Mouse (Mus musculus) limb, embryonic 12.5 days (tissue): ENCODE measurements around the gene Clcn6. TPM values are rescaled to one million over a fixed set of nuclear protein-coding genes. Genes with fewer than 3 reads are reported as not detected.
A peak's percentile ranks its signal among the peaks of the same experiment; 100 is the strongest.

Source experiments
- ATAC-seq: fragments of 200-750 bp; cut with Nextera tagmentation; 2 replicates; pipeline ENCODE4 v1.8.0; 2017; ENCODE audit warnings: low read depth, moderate TSS enrichment; ENCODE audit not compliant: insufficient number of reproducible peaks, insufficient read depth, low FRiP score, low TSS enrichment
- H3K27ac ChIP-seq: fragments of 300-500 bp; sonication (generic); 2 replicates; pipeline ENCODE4 v1.5.1; 2016; ENCODE audit warnings: mild to moderate bottlenecking, moderate library complexity
- H3K27me3 ChIP-seq: fragments of 300-500 bp; sonication (generic); 2 replicates; pipeline ENCODE4 v1.6.1; 2016; ENCODE audit warnings: mild to moderate bottlenecking, moderate library complexity
- H3K36me3 ChIP-seq: fragments of 300-500 bp; sonication (generic); 2 replicates; pipeline ENCODE4 v1.6.1; 2016; ENCODE audit warnings: mild to moderate bottlenecking, moderate library complexity
- H3K4me1 ChIP-seq: fragments of 300-500 bp; sonication (generic); replicated peaks from 2 replicates; pipeline ENCODE4 v1.6.1; 2016
- H3K4me2 ChIP-seq: fragments of 300-500 bp; sonication (generic); 2 replicates; pipeline ENCODE4 v1.6.1; 2016; ENCODE audit warnings: mild to moderate bottlenecking, moderate library complexity
- H3K4me3 ChIP-seq: fragments of 300-500 bp; sonication (generic); replicated peaks from 2 replicates; pipeline ENCODE4 v1.5.1; 2016; ENCODE audit warnings: mild to moderate bottlenecking
- H3K9ac ChIP-seq: fragments of 300-500 bp; sonication (generic); replicated peaks from 2 replicates; pipeline ENCODE4 v1.6.1; 2016; ENCODE audit warnings: mild to moderate bottlenecking, moderate library complexity
- H3K9me3 ChIP-seq: fragments of 300-500 bp; sonication (generic); 2 replicates; pipeline ENCODE4 v1.6.1; 2016; ENCODE audit warnings: mild to moderate bottlenecking, moderate library complexity
- WGBS: fragments of 180-500 bp; shearing (Covaris S2); methylation state at CpG from one replicate; pipeline ENCODE4 v1.1.7; 2016; 5-methylcytosine and 5-hydroxymethylcytosine counted together
- polyA plus RNA-seq: library from polyadenylated mRNA; unstranded; fragments of >200 nt; fragmentation: Nextera tagmentation; extraction: Ambion mirVana; gene quantifications from 2 replicates; pipeline ENCODE4 v1.2.1, GENCODE M21; 2016

Gene Clcn6
- polyA plus RNA-seq = 8.5 and 8.8 TPM in 2 replicates

- H3K4me1 ChIP-seq = peaks cover 42% of the 10 kb centered on the region
- H3K36me3 ChIP-seq = peaks cover 33% of the 10 kb centered on the region
- ATAC-seq = peak; percentile 91
- H3K27ac ChIP-seq = peak within 1 kb of the TSS; percentile 86
- peak within 1 kb of the TSS; percentile 78 for H3K4me3 ChIP-seq
- peak within 1 kb of the TSS; percentile 77 for H3K9ac ChIP-seq
- no peaks in the 10 kb centered on the region for H3K27me3 ChIP-seq
- WGBS = under 1% methylated on average over 54 of the region's 54 CpGs
- peak within 1 kb of the TSS; percentile 84 for H3K4me2 ChIP-seq
- H3K9me3 ChIP-seq = no peaks in the 10 kb centered on the region
Observed at GRCm38 (mm10) chr4:148038600-148039253, at the start of gene Clcn6, which contains the start of gene Mthfr. TSS of gene Clcn6 (minus strand) at chr4:148038821. TSS of gene Mthfr (plus strand) at chr4:148039077.

- H3K9me3 ChIP-seq = no peaks in the 10 kb centered on the region
- peak within 1 kb of the TSS; percentile 82 for H3K4me2 ChIP-seq
- peak within 1 kb of the TSS; percentile 79 for H3K9ac ChIP-seq
- 0 out of 2 replicates have a peak, but pooled peaks cover 6% of the 10 kb centered on the region for H3K36me3 ChIP-seq
- peak within 1 kb of the TSS; percentile 72 for H3K4me3 ChIP-seq
- peak; percentile 77 for ATAC-seq
- H3K27me3 ChIP-seq = no peaks in the 10 kb centered on the region
- H3K27ac ChIP-seq = no peak within 1 kb of the TSS
- WGBS = 6% methylated on average over 34 of the region's 34 CpGs
- H3K4me1 ChIP-seq = peaks cover 39% of the 10 kb centered on the region
Observed at GRCm38 (mm10) chr4:148087907-148088527, 49.4 kb upstream of the Clcn6 start, which contains the start of gene Agtrap. TSS of gene Agtrap (minus strand) at chr4:148088031.

GRCm38 (mm10) chr4:148087091-148087906 is 48.7 kb upstream of the Clcn6 start:
- Histone ChIP-seq H3K36me3 (0 out of 2 replicates have a peak, but pooled peaks cover 6% of the 10 kb centered on the region), H3K4me2 (peak overlapping the region; percentile 82), H3K9me3 (no peaks in the 10 kb centered on the region), H3K9ac (peak overlapping the region; percentile 79), H3K27me3 (no peaks in the 10 kb centered on the region), H3K4me3 (peak overlapping the region; percentile 72), H3K4me1 (peaks cover 43% of the 10 kb centered on the region), H3K27ac (no peak overlapping the region)
- ATAC-seq = peak; percentile 57; the same call in 1 of the 2 replicates
- 5% methylated on average over 30 of the region's 30 CpGs for WGBS

- Histone ChIP-seq H3K9me3 (no peaks in the 10 kb centered on the region), H3K9ac (no peak overlapping the region), H3K4me1 (peaks cover 43% of the 10 kb centered on the region), H3K27me3 (no peaks in the 10 kb centered on the region), H3K4me3 (no peak overlapping the region), H3K4me2 (no peak overlapping the region), H3K27ac (no peak overlapping the region), H3K36me3 (peaks cover 12% of the 10 kb centered on the region; the same call in 1 of the 2 replicates)
- WGBS = 80% methylated on average over 3 of the region's 3 CpGs
- no peak for ATAC-seq
Observed at GRCm38 (mm10) chr4:148085907-148086305, 47.3 kb upstream of the Clcn6 start.

DNA sequence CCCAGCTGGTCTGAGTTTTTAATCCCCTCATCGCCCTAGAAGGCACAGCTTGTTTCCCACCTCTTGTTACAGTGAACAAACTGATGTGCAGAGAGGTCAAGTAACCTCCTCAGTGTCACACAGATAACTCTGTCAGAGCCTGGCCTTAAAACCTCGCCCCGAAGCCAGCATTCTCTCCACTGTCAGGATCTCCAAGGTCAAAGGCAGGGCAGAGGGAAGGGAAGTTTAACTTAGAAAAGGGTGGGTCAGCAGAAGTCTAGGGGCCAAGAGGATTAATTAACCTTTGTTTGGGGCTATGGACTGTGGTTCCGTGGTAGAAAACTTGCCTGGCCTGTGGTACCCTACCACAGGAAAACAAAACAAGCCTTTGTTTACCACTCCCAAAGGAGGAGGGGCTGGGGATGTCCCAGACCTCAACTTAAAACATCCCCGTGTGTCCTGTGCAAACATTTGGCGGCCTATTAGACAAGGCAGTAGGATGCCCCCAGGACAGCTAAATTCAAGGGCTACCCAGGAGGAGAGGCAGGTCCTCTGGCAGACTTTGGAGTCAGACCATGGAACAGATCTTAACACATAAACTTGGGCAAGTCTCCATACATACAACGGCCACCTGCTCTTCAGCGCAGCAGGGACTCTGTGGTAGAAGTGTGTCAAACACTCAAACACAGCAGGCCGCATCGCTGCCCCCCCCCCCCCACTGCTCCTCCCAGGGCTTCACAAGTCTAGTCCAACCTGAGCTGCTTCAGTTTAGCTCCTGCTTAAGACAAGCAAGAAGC is 46.7 kb upstream of the Clcn6 start:
- no peak overlapping the region for H3K27ac ChIP-seq
- H3K36me3 ChIP-seq = peaks cover 18% of the 10 kb centered on the region; the same call in 1 of the 2 replicates
- no peak overlapping the region for H3K4me3 ChIP-seq
- H3K4me1 ChIP-seq = peaks cover 43% of the 10 kb centered on the region
- H3K4me2 ChIP-seq = no peak overlapping the region
- H3K9ac ChIP-seq = no peak overlapping the region
- ATAC-seq = no peak
- no peaks in the 10 kb centered on the region for H3K9me3 ChIP-seq
- no peaks in the 10 kb centered on the region for H3K27me3 ChIP-seq
- 53% methylated on average over 10 of the region's 10 CpGs for WGBS

GRCm38 (mm10) chr4:148084261-148084714 is 45.7 kb upstream of the Clcn6 start:
- Histone ChIP-seq H3K9me3 (no peaks in the 10 kb centered on the region), H3K4me1 (peaks cover 43% of the 10 kb centered on the region), H3K4me2 (no peak overlapping the region), H3K27me3 (no peaks in the 10 kb centered on the region), H3K4me3 (no peak overlapping the region), H3K27ac (no peak overlapping the region), H3K9ac (0 out of 2 replicates have a peak overlapping the region, but pooled peaks have one; percentile 5), H3K36me3 (peaks cover 28% of the 10 kb centered on the region; the same call in 1 of the 2 replicates)
- 10% methylated on average over 8 of the region's 8 CpGs for WGBS
- no peak for ATAC-seq

- 48% methylated on average over 21 of the region's 21 CpGs for WGBS
- 0 out of 2 replicates have a peak, but pooled peaks have one; percentile 12 for ATAC-seq
- Histone ChIP-seq H3K4me1 (peaks cover 43% of the 10 kb centered on the region), H3K27ac (peak overlapping the region; percentile 53; the same call in 1 of the 2 replicates), H3K27me3 (no peaks in the 10 kb centered on the region), H3K4me2 (no peak overlapping the region), H3K9ac (peak overlapping the region; percentile 5; the same call in 1 of the 2 replicates), H3K36me3 (peaks cover 28% of the 10 kb centered on the region; the same call in 1 of the 2 replicates), H3K4me3 (no peak overlapping the region), H3K9me3 (no peaks in the 10 kb centered on the region)
Observed at GRCm38 (mm10) chr4:148083176-148083899, 44.7 kb upstream of the Clcn6 start.

DNA sequence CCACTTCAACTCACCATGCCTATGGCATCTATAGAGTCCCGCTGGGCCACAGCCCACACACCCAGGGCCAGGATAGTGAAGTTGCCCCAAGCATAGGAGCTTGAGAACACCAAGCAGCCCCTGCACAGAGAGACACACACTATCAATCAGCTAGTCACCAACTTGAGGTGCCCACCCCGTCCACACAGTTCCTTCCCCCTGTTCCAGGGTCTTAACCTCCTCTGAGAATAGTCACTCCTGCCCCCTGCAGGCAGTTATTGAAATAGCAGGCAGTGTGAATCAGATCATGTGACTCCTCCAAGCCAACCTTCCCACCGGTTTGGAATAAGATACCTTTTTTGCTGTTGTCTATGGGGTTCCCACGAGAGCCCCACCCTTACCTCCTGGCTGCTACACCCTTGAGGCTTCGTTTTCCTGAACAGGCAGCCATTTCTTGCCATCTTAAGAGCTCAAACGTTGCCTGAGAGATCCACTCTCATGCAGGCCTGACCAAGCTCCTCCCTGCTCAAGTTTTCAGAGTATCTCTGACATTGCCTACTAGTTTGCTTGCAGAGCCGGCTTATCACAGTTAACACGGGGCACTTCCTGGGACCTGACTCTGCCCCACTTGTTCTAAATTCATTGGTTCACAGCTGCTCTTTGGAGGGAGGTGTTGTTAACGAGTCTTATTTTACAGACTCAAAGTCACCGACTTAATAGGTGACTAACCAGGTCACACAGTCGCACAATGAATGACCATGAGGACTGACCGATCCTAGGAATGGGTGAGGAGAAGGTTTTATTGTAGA is 43.8 kb upstream of the Clcn6 start:
- ATAC-seq = no peak
- peaks cover 28% of the 10 kb centered on the region; the same call in 1 of the 2 replicates for H3K36me3 ChIP-seq
- no peak overlapping the region for H3K4me2 ChIP-seq
- no peak overlapping the region for H3K9ac ChIP-seq
- H3K27ac ChIP-seq = no peak overlapping the region
- no peak overlapping the region for H3K4me3 ChIP-seq
- H3K27me3 ChIP-seq = no peaks in the 10 kb centered on the region
- 52% methylated on average over 12 of the region's 12 CpGs for WGBS
- peaks cover 38% of the 10 kb centered on the region for H3K4me1 ChIP-seq
- no peaks in the 10 kb centered on the region for H3K9me3 ChIP-seq

DNA sequence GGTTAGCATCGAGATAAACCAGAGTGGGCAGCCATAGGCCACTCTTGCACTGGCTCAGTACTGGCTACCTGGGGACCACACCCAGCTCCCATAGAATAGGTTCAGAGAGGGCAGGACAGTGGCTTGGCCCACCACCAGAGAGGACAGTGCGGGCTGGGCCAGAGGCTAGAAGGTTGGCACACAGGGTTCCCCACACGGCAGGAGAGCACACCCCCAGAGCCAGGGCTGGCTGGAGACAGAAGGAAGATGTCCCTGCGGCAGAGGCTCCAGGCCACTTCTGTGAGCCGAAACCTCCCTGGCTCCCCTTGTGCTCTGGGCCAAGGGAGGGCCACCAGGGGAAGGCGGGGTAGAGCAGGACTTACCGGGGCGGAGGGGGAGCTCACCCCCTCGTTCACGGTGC is 42.6 kb upstream of the Clcn6 start:
- Histone ChIP-seq H3K4me1 (peaks cover 29% of the 10 kb centered on the region), H3K27me3 (no peaks in the 10 kb centered on the region), H3K9ac (no peak overlapping the region), H3K27ac (no peak overlapping the region), H3K4me2 (no peak overlapping the region), H3K9me3 (no peaks in the 10 kb centered on the region), H3K4me3 (no peak overlapping the region), H3K36me3 (peaks cover 28% of the 10 kb centered on the region; the same call in 1 of the 2 replicates)
- 89% methylated on average over 10 of the region's 10 CpGs for WGBS
- no peak for ATAC-seq
